Mouse (Mus musculus): ENCODE measurements around the gene Cbx6.

- no peak for TF ChIP-seq CTCF (IDR thresholded peaks at IDR 0.05; ENCODE audit: extremely low read depth, insufficient read depth, insufficient read length, insufficient replicate concordance)
- TF ChIP-seq POLR2A (IDR thresholded peaks at IDR 0.05; ENCODE audit: low read depth, low read length), result no peak
Measured at GRCm38 (mm10) chr15:79878725-79879136, 44.2 kb upstream of the Cbx6 start.
